Mouse (Mus musculus) liver, adult 2 months (tissue): ENCODE measurements around the gene Nampt.

Experiments used
- CTCF ChIP-seq: fragments of 200-500 bp; IDR thresholded peaks from 2 replicates; pipeline ENCODE4 v1.5.1; 2011; ENCODE audit warnings: low read depth, low read length, control low read depth
- POLR2A ChIP-seq: fragments of 200-500 bp; IDR thresholded peaks from 2 replicates; pipeline ENCODE4 v1.6.1; 2011; ENCODE audit warnings: low read length, control low read depth; ENCODE audit not compliant: insufficient read depth; ENCODE audit errors: extremely low read depth

DNA sequence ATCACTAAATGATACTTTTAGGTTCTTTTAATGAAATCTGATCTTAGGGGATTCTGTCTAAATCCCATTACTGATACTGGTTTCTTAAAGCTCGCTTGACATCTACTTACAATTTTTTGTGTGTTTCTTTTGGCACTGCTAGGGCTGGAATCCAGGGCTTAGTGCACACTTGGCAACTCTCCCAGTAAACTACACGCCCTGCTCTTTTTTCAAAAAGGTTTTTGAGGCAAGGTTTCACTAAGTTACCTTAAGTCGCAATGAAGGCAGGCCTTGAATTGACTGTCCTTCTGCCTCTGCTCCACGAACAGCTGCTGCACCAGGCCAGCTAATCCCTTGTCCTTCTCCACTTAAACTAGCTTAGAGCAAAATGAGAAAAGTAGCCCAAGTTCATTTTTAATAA lies 15.9 kb downstream of the Nampt start:
- TF ChIP-seq CTCF, result no peak
- TF ChIP-seq POLR2A, result no peak
